Mouse (Mus musculus): ENCODE data around the gene Hsd17b13. TPM values are rescaled to one million over a fixed set of nuclear protein-coding genes. Genes with fewer than 3 reads are reported as not detected.
A peak's percentile ranks its signal among the peaks of the same experiment; 100 is the strongest.

The Hsd17b13 gene
- polyA plus RNA-seq, 1 experiment from 2014 or later: not detected

DNA sequence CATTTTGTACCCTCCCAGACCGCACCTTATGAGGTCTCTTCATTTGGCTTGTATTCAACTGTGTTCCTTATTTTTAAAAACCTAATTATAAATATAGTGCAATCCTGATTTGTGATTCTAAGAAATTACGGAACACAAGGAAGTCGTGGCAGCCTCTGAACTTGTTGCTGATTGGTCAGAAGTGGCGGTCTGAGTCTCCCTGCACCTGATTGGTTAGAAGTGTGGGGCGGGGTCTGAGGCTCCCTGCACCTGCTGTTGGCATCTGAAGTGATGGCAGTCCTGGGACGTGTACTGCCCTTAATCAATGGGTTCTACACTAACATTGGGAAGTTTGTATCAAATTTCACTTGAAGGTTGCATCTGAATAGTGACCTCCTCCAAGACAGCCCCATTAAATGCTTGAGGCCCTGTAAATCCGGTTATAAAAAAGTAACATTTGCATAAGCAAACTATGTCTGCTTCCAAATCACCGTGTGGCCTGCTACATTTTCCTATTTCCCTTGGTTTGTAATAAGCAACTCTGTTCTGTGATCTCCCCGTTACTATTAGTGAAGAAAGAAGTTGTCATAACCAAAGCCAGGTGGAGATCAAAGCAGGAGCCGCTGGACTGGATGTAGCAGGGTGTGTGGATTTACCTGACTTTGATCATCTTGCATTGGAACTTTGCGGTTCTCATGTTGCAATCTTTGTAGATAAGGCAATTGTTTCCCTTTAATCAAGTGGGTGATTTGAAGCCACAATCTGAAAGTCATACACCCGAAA is 60.4 kb downstream of the Hsd17b13 start:
- 73% methylated on average over 12 of the region's 12 CpGs for WGBS
- ATAC-seq (ENCODE audit: low FRiP score, low read depth): no peak

DNA sequence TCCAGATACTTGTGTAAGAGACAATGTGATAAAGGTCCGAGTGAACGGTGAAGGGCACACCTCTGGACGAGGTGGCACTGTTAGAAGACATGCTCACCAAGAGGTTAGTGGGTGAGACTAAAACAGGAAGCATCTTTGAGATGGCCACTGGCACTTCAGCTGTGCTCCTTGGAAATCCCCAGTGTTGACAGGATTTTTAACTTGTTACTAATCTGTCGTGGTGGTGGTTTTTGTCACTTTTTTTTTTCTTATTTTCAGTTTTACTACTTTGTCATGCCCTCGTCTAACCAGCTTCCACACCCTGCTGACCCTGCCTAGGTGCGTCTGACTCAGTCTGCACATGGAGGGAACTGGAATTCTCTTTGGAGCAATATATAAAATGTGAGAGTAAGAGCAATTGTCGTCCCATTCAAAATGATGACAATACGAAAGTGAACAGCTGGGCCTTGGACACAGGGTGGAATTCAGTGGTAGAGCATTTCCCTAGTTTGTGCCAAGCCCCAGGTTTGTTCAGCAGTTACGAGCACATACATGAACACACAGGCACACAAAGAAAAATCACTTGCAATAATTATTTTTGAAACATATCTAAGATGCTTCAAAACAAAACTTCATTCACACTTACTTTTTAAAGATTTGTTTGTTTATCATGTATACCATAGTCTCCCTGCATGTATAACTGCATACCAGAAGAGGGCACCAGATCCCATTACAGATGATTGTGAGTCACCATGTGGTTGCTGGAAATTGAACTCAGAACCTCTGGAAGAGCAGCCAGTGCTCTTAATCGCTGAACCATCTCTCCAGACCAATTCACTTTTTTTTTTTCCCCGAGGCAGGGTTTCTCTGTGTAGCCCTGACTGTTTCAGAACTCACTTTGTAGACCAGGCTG is 62.6 kb downstream of the Hsd17b13 start:
- peaks cover 13% of the 10 kb centered on the region for H3K4me1 ChIP-seq (replicated peaks)
- 78% methylated on average over 11 of the region's 11 CpGs for WGBS
- no peak overlapping the region for H3K4me2 ChIP-seq
- H3K4me3 ChIP-seq: no peak overlapping the region
- ATAC-seq (ENCODE audit: low FRiP score, low read depth): no peak
- no peaks in the 10 kb centered on the region for H3K9me3 ChIP-seq
- H3K27ac ChIP-seq (replicated peaks): no peak overlapping the region
- no peaks in the 10 kb centered on the region for H3K36me3 ChIP-seq
- no peaks in the 10 kb centered on the region for H3K27me3 ChIP-seq
- no peak overlapping the region for H3K9ac ChIP-seq

More for the DNA sequence above, 60.4 kb downstream of the Hsd17b13 start:
- H3K36me3 ChIP-seq: no peaks in the 10 kb centered on the region
- no peaks in the 10 kb centered on the region for H3K27me3 ChIP-seq
- H3K4me2 ChIP-seq: no peak overlapping the region
- no peak overlapping the region for H3K27ac ChIP-seq (replicated peaks)
- H3K4me3 ChIP-seq: no peak overlapping the region
- no peaks in the 10 kb centered on the region for H3K9me3 ChIP-seq
- no peaks in the 10 kb centered on the region for H3K4me1 ChIP-seq (replicated peaks)
- H3K9ac ChIP-seq: no peak overlapping the region

DNA sequence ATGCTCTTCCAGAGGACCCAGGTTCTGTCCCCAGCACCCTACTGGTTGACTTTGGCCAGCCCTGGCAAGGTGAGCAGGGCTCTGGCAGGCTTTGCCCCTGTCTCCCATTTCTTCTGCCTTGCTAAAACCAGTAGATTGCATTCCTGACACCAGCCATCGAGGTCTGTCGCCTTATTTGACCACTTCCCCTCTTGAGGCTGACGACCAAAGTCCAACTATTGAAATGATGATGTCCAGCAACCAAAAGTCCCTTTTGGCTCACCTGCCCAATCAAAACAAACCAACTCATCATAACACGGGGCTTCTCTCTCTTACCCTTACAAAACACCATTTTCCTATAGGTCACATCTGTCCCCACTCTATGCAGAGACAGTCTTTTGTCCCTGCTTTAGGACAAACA is 64.1 kb downstream of the Hsd17b13 start:
- no peak overlapping the region for H3K27ac ChIP-seq (replicated peaks)

DNA sequence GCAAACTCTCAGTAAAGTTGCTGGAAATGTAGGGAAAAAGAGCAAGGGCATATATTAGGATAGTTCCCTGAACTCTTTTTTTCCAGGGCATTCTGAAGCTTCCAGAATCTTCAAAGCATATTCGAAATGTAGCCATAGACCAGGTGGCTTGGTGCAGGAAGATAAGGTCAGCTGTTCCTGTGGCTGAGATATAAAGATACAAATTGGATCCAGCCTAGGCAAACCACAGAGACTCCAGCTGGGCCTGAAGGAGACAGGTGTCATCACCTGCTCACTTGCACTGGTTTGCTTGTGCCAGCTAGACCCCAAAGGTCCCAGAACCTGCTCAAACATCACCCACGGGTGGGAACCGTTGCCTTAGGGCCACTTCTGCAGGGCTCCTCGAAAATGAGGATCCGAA is 65.7 kb downstream of the Hsd17b13 start:
- H3K4me2 ChIP-seq: peak overlapping the region; percentile 37
- H3K36me3 ChIP-seq: no peaks in the 10 kb centered on the region
- H3K27ac ChIP-seq (replicated peaks): no peak overlapping the region
- H3K27me3 ChIP-seq: no peaks in the 10 kb centered on the region
- peaks cover 17% of the 10 kb centered on the region for H3K4me1 ChIP-seq (replicated peaks)
- WGBS: 86% methylated on average over 5 of the region's 5 CpGs
- H3K9ac ChIP-seq: no peak overlapping the region; the same call in 1 of the 2 replicates
- H3K4me3 ChIP-seq: peak overlapping the region; percentile 96
- no peaks in the 10 kb centered on the region for H3K9me3 ChIP-seq
- 0 out of 2 replicates have a peak, but pooled peaks have one; percentile 0 for ATAC-seq (ENCODE audit: low FRiP score, low read depth)

More for the DNA sequence above, 64.1 kb downstream of the Hsd17b13 start:
- H3K36me3 ChIP-seq: no peaks in the 10 kb centered on the region
- no peaks in the 10 kb centered on the region for H3K27me3 ChIP-seq
- ATAC-seq (ENCODE audit: low FRiP score, low read depth): no peak
- H3K9ac ChIP-seq: no peak overlapping the region
- H3K4me3 ChIP-seq: no peak overlapping the region
- H3K4me1 ChIP-seq (replicated peaks): peaks cover 17% of the 10 kb centered on the region
- 73% methylated on average over 4 of the region's 4 CpGs for WGBS
- no peaks in the 10 kb centered on the region for H3K9me3 ChIP-seq
- H3K4me2 ChIP-seq: no peak overlapping the region

DNA sequence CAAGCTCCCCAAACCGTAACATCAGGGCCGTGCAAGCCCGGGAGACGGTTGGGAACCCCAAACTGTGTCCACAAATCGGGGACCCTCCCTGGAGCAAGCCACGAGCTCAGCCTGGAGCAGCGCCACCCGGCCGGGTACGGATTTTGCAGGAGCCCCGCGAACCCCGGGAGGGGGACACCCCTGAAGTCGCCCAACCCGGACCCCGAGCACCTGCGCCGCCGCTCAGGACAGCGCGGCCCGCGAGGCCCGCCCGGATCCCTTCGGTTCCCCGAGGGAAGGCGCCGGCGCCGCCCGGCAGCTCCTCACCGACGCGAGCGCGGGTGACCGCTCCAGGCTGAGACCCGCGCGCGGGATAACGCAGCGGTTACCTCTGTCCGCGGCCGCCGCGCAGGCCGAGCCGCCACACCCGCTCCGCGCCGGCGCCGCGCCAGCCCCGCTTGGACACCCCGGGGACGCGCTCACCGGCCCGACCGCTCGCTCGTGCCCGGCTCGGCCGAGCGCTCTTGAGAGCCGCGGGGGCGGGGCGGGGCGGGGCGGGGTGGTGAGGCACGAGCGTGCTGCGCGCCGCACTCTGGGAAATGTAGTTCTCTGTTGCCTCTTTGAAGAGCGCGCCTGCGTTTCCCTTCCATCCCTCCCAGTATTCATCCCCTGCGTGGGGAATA is 66.3 kb downstream of the Hsd17b13 start, which contains the start of gene Klhl8:
Gene Klhl8 (minus strand): TSS at position 512 of the 662 bp plus-strand sequence.
- WGBS: under 1% methylated on average over 71 of the region's 86 CpGs
- ATAC-seq (ENCODE audit: low FRiP score, low read depth): peak; percentile 97
- H3K27ac ChIP-seq (replicated peaks): peak within 1 kb of the TSS; percentile 82
- H3K27me3 ChIP-seq: no peaks in the 10 kb centered on the region
- H3K9me3 ChIP-seq: no peaks in the 10 kb centered on the region
- H3K36me3 ChIP-seq: no peaks in the 10 kb centered on the region
- H3K9ac ChIP-seq: peak within 1 kb of the TSS; percentile 96
- H3K4me3 ChIP-seq: peak within 1 kb of the TSS; percentile 96
- peaks cover 17% of the 10 kb centered on the region for H3K4me1 ChIP-seq (replicated peaks)
- H3K4me2 ChIP-seq: peak within 1 kb of the TSS; percentile 62

DNA sequence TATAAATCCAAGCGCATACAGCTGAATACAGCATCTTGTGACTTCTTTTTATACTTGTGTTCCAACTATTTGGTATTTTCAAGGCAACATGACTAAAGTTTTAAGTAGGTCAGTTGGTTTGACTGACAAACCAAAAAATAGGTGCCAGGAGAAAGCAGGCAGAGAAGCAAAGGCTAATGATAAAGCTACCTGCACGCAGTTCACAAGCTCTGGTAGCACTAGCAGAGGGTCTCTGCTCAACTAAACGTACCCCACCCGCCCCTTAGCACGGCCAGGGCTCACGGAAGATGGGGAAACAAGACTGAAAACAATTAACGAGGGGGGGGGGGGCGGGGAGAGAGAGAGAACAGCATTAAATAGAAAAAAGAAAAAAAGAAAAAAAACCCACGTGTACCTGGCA is 67.1 kb downstream of the Hsd17b13 start:
- Histone ChIP-seq H3K27me3 (no peaks in the 10 kb centered on the region), H3K4me2 (peak overlapping the region; percentile 62), H3K4me3 (peak overlapping the region; percentile 96), H3K27ac (replicated peaks) (no peak overlapping the region; the same call in 1 of the 2 replicates), H3K9ac (peak overlapping the region; percentile 96), H3K9me3 (no peaks in the 10 kb centered on the region), H3K36me3 (no peaks in the 10 kb centered on the region), H3K4me1 (replicated peaks) (peaks cover 17% of the 10 kb centered on the region)
- 14% methylated on average over 8 of the region's 9 CpGs for WGBS
- ATAC-seq (ENCODE audit: low FRiP score, low read depth): no peak

DNA sequence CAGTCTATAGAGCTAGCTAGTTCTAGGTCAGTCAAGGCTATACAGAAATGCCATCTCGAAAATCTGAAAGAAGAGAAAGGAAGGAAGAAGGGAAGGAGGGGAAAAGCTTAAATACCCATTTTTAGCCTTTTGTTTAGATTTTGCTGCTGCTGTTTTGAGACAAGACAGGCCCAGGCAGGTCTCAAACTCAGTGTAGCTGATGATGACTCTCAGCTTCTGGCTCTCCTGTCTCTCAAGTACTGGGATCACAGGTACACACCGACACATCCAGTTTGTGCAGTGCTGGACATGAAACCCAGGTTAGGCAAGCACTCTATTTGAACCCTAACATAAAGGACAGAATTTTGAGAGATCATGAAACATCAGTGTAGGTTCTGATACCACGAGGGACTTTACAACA is 67.7 kb downstream of the Hsd17b13 start:
- H3K27me3 ChIP-seq: no peaks in the 10 kb centered on the region
- H3K4me2 ChIP-seq: no peak overlapping the region; the same call in 1 of the 2 replicates
- no peak overlapping the region for H3K27ac ChIP-seq (replicated peaks)
- 89% methylated on average over 3 of the region's 3 CpGs for whole genome bisulfite sequencing
- peaks cover 17% of the 10 kb centered on the region for H3K4me1 ChIP-seq (replicated peaks)
- H3K36me3 ChIP-seq: no peaks in the 10 kb centered on the region
- no peak overlapping the region for H3K4me3 ChIP-seq
- H3K9me3 ChIP-seq: no peaks in the 10 kb centered on the region
- ATAC-seq (ENCODE audit: low FRiP score, low read depth): no peak
- H3K9ac ChIP-seq: 0 out of 2 replicates have a peak overlapping the region, but pooled peaks have one; percentile 0

DNA sequence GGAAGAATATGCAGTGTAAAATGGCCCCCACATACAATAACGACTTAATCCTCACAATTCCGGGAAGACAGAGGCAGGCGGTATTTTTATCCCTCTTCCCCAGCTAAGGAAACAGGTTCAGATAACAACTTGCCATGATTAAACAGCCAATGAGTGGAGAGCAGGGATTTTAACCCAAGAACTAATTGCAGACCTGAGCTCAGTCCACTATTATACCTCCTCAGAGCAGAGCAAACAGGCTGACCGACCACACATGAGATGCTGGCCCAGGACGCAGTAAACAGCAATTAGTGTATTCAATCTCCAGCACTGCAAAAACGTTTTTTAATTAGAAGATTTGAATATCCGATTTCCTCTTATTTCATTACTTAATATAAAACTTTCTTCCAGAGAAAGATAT is 68.4 kb downstream of the Hsd17b13 start:
- Histone ChIP-seq H3K27ac (replicated peaks) (no peak overlapping the region), H3K9ac (no peak overlapping the region), H3K27me3 (no peaks in the 10 kb centered on the region), H3K4me1 (replicated peaks) (peaks cover 17% of the 10 kb centered on the region), H3K4me2 (no peak overlapping the region), H3K36me3 (no peaks in the 10 kb centered on the region), H3K4me3 (no peak overlapping the region), H3K9me3 (no peaks in the 10 kb centered on the region)
- 75% methylated on average over 7 of the region's 7 CpGs for WGBS
- ATAC-seq (ENCODE audit: low FRiP score, low read depth): no peak

DNA sequence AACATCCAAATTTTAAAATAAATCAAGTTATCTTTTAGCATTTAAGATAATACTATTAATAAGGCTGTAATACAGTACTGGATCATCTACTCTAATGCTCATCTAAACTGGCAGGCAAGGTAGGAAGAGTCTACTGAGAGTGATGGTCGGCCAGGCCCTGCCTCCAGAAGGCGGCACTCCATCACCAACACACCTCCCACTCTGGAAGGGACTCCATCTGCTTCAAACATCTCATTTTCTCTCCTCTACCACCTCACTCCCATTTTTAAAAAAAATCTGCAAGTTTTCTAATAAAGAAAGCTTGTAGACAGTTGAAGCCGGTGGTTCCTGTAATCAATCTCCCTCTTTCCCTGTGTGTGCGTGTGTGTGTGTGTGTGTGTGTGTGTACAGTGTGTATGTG is 69.4 kb downstream of the Hsd17b13 start:
- H3K4me3 ChIP-seq: no peak overlapping the region
- H3K9me3 ChIP-seq: no peaks in the 10 kb centered on the region
- WGBS: 79% methylated on average over 4 of the region's 4 CpGs
- no peak overlapping the region for H3K4me2 ChIP-seq
- ATAC-seq (ENCODE audit: low FRiP score, low read depth): no peak
- H3K4me1 ChIP-seq (replicated peaks): peaks cover 17% of the 10 kb centered on the region
- H3K36me3 ChIP-seq: no peaks in the 10 kb centered on the region
- no peak overlapping the region for H3K27ac ChIP-seq (replicated peaks)
- H3K9ac ChIP-seq: no peak overlapping the region
- no peaks in the 10 kb centered on the region for H3K27me3 ChIP-seq

DNA sequence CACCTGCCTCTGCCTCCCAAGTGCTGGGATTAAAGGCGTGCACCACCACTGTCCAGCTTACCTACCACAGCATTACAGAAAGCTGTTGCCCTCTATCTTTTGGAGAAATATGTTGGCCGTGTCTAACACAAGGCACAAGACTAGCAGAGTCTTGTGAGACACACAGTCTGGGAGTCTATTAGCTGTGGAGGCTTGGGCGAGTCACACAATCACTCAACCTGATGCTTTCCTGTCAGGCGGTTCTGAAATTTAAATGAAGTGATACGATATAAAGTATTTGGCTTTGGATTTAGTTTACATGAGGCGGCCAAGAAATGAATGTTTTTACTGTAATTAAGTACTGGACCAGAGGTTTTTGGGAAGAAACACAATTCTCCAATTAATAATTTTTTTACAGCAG is 71.0 kb downstream of the Hsd17b13 start:
- Histone ChIP-seq H3K4me1 (replicated peaks) (peaks cover 14% of the 10 kb centered on the region), H3K27me3 (no peaks in the 10 kb centered on the region), H3K9me3 (no peaks in the 10 kb centered on the region), H3K4me2 (no peak overlapping the region), H3K27ac (replicated peaks) (no peak overlapping the region), H3K4me3 (no peak overlapping the region), H3K9ac (no peak overlapping the region), H3K36me3 (no peaks in the 10 kb centered on the region)
- no peak for ATAC-seq (ENCODE audit: low FRiP score, low read depth)
- WGBS: 95% methylated on average over 6 of the region's 6 CpGs

Measured in hindbrain, embryonic 15.5 days (tissue).